Mouse (Mus musculus) B cell, adult 62 days (primary cell): ENCODE measurements around the gene Palm. TPM values are rescaled to one million over a fixed set of nuclear protein-coding genes. Genes with fewer than 3 reads are reported as not detected.

ENCODE experiments used
- total RNA-seq: library from RNA; stranded (reverse); gene quantifications from 4 replicates; pipeline ENCODE4 v1.2.4, GENCODE M21; 2023

Gene Palm
- total RNA-seq, result 6.0 to 6.7 TPM (median 6.3 TPM) in 4 replicates

DNA sequence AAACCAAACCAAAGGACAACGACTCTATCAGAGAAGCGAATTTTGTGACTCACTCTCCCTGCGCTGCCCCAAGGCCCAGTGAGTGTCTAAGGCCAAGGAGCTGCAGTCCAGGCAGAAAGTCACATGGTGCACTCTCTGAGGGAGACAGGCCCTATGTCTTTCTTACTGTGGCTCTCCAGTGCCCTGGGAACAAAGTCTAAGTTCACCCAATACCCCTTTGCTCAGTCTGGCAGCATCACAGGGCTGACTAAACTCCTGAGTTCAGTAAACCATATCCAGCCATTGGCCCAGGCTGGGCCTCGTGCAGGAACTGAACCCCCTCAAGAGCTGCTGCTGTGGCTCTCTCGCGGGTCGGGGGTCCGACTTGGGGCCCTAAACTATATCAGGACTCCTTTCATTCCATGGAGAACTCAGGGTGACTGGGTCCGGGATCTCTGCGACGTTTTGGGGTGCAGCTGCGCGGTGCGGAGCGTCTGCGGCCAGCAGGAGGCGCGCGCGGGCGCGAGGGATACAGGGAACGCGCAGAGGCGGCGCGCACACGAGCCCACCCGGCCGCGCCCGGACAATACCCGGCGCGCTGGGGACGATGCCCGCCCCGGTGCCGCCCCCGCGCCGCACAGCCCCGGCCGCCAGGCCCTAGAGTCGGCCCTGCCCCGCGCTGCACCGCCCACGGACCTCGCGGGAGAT lies at the start of gene Palm:
TSS of gene Palm (plus strand) at position 522 of the 687 bp plus-strand sequence.

DNA sequence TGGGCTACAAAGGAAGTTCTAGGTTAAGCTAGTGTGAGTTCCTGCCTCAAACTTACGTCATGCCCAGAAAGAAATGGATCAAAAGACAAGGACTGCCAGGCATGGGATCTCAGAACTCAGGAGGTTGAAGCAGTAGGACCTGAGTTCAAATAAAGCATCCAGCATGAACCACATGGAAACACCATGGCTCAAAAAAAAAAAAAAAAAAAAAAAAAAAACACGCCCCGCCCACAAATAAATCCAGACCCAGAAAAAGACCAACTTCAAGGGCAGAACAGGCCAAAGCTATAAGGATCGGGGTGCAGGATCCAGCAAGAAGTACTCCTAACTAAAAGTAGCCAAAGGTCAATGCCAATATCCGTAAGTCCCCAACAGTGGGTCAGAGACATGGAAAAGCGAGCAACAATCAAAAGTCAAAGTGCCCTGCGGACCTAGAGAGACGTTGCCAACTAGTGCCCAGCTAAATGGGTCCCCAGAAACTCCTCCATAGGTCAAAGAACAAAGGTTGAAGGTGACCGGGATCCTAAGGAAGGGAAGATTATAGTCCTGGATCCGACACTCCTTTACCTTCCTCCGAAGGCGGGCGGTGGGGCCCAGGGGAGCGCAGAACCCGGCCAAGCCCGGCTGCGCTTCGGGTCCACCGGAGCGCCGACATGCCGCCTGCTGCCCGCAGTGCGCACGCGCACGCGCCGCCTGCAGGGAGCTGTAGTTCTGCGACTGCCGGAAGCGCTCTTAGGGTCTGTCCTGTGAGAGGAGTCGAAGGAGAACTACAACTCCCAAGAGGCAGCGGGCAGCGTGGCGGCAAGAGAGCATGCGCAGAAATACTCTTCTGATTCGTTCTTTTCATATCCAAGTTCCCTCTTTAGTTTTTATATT lies 47.2 kb upstream of the Palm start, which contains the start of gene Polrmt:
TSS of gene Polrmt (minus strand) at position 684 of the 876 bp plus-strand sequence.

DNA sequence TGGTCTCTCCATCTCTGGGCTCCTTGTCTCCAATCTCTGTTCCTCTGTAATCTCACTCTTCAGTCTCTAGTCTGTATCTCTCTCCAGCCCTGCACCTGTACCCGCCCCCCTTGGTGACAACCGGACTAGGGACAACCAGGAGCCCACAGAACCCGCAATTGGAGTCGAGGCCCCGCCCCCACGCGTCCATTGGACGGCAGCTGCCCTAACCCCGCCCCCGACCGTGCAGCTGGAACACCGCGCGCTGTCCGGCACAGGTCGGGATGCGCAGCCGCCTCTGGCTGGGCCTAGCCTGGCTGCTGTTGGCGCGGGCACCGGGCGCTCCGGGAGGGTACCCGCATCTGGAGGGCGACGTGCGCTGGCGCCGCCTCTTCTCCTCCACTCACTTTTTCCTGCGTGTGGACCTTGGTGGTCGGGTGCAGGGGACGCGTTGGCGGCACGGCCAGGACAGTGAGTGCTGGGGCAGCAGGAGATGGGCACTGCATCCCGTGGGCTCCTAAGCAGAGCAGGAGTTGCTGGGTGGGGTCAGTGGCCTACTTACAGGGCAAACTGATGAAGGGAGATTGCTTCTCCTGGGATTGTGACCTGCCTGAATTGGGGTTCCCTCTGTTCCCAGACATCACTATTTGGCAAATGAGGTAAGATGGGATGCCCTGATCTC lies 38.4 kb upstream of the Palm start, which contains the start of gene Fgf22:
TSS of gene Fgf22 (plus strand) at position 221 of the 661 bp plus-strand sequence.

DNA sequence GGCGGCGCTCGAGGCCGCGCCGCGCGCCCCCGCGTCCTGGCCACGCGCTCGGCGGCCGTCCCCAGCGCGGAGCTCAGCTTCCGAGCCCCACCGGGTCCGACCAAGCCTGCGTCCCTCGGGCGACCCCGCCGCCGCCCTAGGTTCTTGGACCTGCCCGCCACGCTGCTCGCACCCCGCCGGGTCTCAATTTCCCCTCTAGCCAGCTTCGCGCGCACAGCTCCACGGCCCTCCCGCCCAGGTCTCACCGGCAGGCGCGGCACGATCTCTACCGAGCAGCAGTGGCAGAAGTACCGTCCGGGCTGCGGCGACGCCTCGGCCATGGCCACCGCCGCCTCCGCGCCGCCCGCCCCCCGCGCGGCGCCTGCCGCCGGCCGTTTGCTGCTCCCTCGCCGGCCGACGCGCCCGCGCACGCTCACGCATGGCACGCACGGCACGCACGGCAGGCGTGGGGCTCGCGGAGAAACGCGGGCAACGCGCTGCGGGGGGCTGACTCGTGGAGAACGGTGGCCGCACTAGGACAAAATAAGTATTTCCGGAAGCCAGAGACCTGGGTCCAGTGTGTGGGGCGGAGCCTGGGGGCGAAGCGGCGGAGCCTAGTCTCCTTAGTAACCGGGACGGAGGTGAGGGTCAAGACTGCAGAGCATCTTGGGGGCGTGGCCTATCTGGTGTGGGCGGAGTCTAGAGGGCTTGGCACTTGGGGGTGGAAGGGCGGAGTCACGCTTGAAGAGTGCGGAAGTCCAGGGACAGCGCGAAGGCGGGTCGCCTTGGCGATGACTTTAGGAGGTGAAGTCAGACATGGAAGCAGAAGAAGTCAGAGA lies 26.7 kb upstream of the Palm start, which contains the start of gene Rnf126:
TSS of gene Rnf126 (minus strand) at position 445 of the 818 bp plus-strand sequence.

DNA sequence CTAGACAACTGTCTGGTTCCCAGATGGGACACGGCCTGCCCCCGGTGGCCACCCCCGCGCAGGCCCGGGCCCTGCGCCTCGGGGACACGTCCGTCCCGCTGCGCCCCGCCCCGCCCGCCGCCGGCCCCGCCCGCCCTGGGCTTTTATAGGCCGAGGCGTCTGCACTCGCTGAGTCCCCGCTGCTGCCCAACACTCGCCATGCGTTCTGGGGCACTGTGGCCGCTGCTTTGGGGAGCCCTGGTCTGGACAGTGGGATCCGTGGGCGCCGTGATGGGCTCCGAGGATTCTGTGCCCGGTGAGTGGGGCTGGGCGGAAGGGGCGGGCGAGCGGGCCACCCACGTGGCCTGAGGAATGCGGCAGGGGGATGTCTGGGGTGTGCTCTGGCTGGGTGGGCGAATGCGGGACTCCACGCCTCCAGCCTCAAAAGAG lies 16.3 kb upstream of the Palm start, which contains the start of gene Fstl3:
TSS of gene Fstl3 (plus strand) at position 170 of the 429 bp plus-strand sequence.

DNA sequence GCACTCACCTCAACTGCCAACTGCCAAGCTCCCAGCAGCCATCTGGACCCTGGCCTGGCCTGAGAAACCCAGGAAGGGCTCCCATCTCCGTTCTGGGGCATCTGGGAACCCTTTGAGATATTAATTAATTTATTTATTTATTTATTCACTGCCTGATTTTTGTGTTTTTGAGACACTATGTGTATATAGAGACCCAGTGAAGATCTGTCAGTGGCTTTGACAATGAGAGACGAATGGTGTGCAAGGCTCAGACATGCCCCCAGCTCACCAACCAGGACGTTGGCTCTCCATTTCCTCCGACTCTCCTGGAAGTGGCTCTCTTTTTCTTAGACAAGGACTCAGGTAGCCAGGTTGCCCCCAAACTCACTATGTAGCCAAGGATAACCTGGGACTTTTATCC lies 2.5 kb upstream of the Palm start, which contains the start of gene Prss57:
TSS of gene Prss57 (minus strand) at position 101 of the 400 bp plus-strand sequence.

DNA sequence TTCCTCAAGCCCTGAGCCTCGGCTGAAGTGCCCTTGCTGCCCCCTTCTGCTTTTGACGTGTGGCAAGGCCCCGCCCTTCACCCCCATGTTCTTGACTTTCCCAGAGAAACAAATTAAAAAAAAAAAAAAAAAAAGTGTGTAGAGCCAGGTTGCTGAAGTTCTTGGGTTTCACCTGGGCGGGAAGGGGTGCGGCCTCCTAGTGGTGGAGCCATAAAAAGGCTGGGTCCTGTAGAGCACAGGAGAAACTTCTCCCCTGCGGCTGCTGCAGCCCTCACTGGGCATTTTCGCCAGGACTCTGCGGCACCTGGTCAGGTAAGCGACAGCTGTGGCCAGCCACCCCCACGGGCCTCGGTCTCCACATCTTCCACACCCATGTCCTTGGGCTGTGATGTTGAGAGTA lies 27.4 kb downstream of the Palm start, which contains the start of gene Misp:
TSS of gene Misp (plus strand) at position 208 of the 400 bp plus-strand sequence.

DNA sequence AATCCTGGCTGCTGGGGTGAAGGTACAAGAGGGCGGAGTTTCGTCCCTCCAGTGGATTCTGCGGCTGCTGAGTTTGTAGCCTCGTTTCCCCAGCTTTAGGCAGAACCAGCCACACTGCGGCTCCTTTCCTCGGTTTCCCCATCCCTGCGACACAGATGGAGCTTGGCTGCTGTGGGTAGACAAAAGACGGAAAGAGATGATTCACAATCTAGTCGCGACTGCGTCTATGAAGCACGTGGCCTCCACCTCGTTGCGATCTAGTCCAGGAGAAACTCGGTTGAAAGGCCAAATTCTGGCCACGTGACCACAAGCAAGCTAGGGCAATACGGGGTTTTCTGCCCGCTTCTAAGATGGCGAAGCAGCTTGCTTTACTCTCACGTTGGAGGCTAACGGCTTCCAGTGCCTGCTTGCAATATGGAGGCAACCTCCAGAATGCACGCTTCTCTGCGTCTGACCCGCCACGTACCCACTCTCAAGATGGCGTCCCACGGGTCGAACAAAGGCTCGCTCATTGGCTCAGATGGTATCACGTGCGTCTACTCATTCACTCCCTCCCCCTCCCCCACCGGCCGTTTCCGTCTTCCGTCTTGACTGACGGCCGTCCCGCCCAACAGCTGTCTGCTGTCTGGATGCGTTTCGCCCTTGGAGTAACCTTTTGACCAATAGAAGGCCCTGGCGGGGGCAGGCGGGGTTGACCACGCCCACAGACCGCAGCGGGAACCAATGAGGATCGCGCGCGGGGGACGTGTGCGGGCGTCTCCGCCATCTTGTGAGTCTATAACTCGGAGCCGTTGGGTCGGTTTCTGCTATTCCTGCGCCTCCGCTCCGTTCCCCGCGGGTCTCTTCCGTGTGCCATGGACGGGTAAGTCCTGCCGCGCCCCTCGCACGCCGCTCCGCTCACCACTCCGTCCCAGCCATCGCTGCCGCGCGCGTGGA lies 60.8 kb downstream of the Palm start, which contains the start of gene Ptbp1:
TSS of gene Ptbp1 (plus strand) at position 568 of the 936 bp plus-strand sequence.

Other genes starting within 250 kb of the Palm start
- gene Mier2, start 238.4 kb upstream of the Palm start, total RNA-seq, result 42.9 to 51.2 TPM (median 44.5 TPM) in 4 replicates
- 3.5 TPM in 1 of 4 replicates, not detected in the others for gene Theg, start 206.2 kb upstream of the Palm start, total RNA-seq
- not detected in 4 replicates for gene C2cd4c, start 179.5 kb upstream of the Palm start, total RNA-seq
- gene Shc2, start 155.7 kb upstream of the Palm start, total RNA-seq, result not detected in 4 replicates
- not detected in 4 replicates for gene Odf3l2, start 147.8 kb upstream of the Palm start, total RNA-seq
- not detected in 4 replicates for gene Madcam1, start 129.0 kb upstream of the Palm start, total RNA-seq
- 16.5 to 17.6 TPM (median 17.2 TPM) in 4 replicates for gene Tpgs1, start 124.2 kb upstream of the Palm start, total RNA-seq
- 64.3 to 70.9 TPM (median 67.1 TPM) in 4 replicates for gene Cdc34, start 111.4 kb upstream of the Palm start, total RNA-seq
- gene Gzmm, start 104.6 kb upstream of the Palm start, total RNA-seq, result 2.2 to 3.3 TPM (median 2.8 TPM) in 4 replicates
- 93.0 to 101 TPM (median 96.4 TPM) in 4 replicates for gene Bsg, start 89.1 kb upstream of the Palm start, total RNA-seq
- gene Hcn2, start 76.9 kb upstream of the Palm start, total RNA-seq, result not detected in 4 replicates
- 61.1 to 82.7 TPM (median 70.9 TPM) in 4 replicates for gene Polrmt, start 47.0 kb upstream of the Palm start, total RNA-seq
- gene Fgf22, start 38.5 kb upstream of the Palm start, total RNA-seq, result not detected in 4 replicates
- 47.4 to 62.4 TPM (median 56.4 TPM) in 4 replicates for gene Rnf126, start 26.6 kb upstream of the Palm start, total RNA-seq
- gene Fstl3, start 16.3 kb upstream of the Palm start, total RNA-seq, result 1.5 to 3.1 TPM (median 1.8 TPM) in 4 replicates
- gene Prss57, start 2.6 kb upstream of the Palm start, total RNA-seq, result not detected in 4 replicates
- gene Misp, start 27.4 kb downstream of the Palm start, total RNA-seq, result not detected in 4 replicates
- gene Ptbp1, start 60.9 kb downstream of the Palm start, total RNA-seq, result 435 to 450 TPM (median 444 TPM) in 4 replicates
- gene Prtn3, start 80.9 kb downstream of the Palm start, total RNA-seq, result 0.75 TPM in 1 of 4 replicates, not detected in the others
- gene Plppr3, start 81.1 kb downstream of the Palm start, total RNA-seq, result 0.56 to 1.1 TPM (median 1.1 TPM) in 4 replicates
- not detected in 4 replicates for gene Elane, start 92.7 kb downstream of the Palm start, total RNA-seq
- gene Cfd, start 97.3 kb downstream of the Palm start, total RNA-seq, result not detected in 4 replicates
- 78.8 to 89.5 TPM (median 83.7 TPM) in 4 replicates for gene Med16, start 115.4 kb downstream of the Palm start, total RNA-seq
- gene Gm26602, start 117.3 kb downstream of the Palm start, total RNA-seq, result not detected in 4 replicates
- 0.39 to 0.63 TPM (median 0.47 TPM) in 4 replicates for gene Kiss1r, start 123.4 kb downstream of the Palm start, total RNA-seq
- 94.1 to 105 TPM (median 98.7 TPM) in 4 replicates for gene R3hdm4, start 127.6 kb downstream of the Palm start, total RNA-seq
- 32.5 to 39.9 TPM (median 35.7 TPM) in 4 replicates for gene Arid3a, start 133.5 kb downstream of the Palm start, total RNA-seq
- 46.0 to 52.3 TPM (median 48.3 TPM) in 4 replicates for gene Wdr18, start 166.6 kb downstream of the Palm start, total RNA-seq
- gene Grin3b, start 177.1 kb downstream of the Palm start, total RNA-seq, result not detected in 4 replicates
- 163 to 175 TPM (median 163 TPM) in 4 replicates for gene Tmem259, start 190.8 kb downstream of the Palm start, total RNA-seq
- 329 to 335 TPM (median 331 TPM) in 4 replicates for gene Cnn2, start 195.0 kb downstream of the Palm start, total RNA-seq
- gene Abca7, start 202.9 kb downstream of the Palm start, total RNA-seq, result 51.7 to 55.6 TPM (median 53.3 TPM) in 4 replicates
- 482 to 540 TPM (median 503 TPM) in 4 replicates for gene Arhgap45, start 223.1 kb downstream of the Palm start, total RNA-seq
- gene Polr2e, start 246.2 kb downstream of the Palm start, total RNA-seq, result 82.2 to 90.7 TPM (median 85.7 TPM) in 4 replicates